Mouse (Mus musculus) liver, embryonic 13.5 days (tissue): ENCODE measurements at regions not wholly inside any gene's neighbourhood (a gene's known extent, or its start where the extent isn't known, plus 50 kb on each side); places are given as distances from the start of the nearest gene placed in this dataset.
A peak's percentile ranks its signal among the peaks of the same experiment; 100 is the strongest.

Source experiments
- ATAC-seq: fragments of 200-750 bp; cut with Nextera tagmentation; 2 replicates; pipeline ENCODE4 v1.8.0; 2017; ENCODE audit warnings: low read depth, mild to moderate bottlenecking, moderate number of reproducible peaks, moderate library complexity
- DNase-seq: peaks from one replicate; pipeline ENCODE4 v3.0.0; 2022
- H3K27ac ChIP-seq: fragments of 300-500 bp; sonication (generic); 2 replicates; pipeline ENCODE4 v1.5.1; 2015; ENCODE audit warnings: moderate library complexity, mild to moderate bottlenecking, inconsistent platforms
- H3K27me3 ChIP-seq: fragments of 300-500 bp; sonication (generic); 2 replicates; pipeline ENCODE4 v1.6.1; 2015; ENCODE audit warnings: mild to moderate bottlenecking, inconsistent platforms
- H3K36me3 ChIP-seq: fragments of 300-500 bp; sonication (generic); 2 replicates; pipeline ENCODE4 v1.6.1; 2015; ENCODE audit warnings: mild to moderate bottlenecking, inconsistent platforms
- H3K4me1 ChIP-seq: fragments of 300-500 bp; sonication (generic); replicated peaks from 2 replicates; pipeline ENCODE4 v1.6.1; 2015; ENCODE audit warnings: inconsistent platforms
- H3K4me2 ChIP-seq: fragments of 300-500 bp; sonication (generic); 2 replicates; pipeline ENCODE4 v1.6.1; 2015; ENCODE audit warnings: inconsistent platforms, mild to moderate bottlenecking, moderate library complexity
- H3K4me3 ChIP-seq: fragments of 300-500 bp; sonication (generic); replicated peaks from 2 replicates; pipeline ENCODE4 v1.5.1; 2015; ENCODE audit warnings: mild to moderate bottlenecking, inconsistent platforms
- H3K9ac ChIP-seq: fragments of 300-500 bp; sonication (generic); 2 replicates; pipeline ENCODE4 v1.6.1; 2015; ENCODE audit warnings: mild to moderate bottlenecking, inconsistent platforms
- H3K9me3 ChIP-seq: fragments of 300-500 bp; sonication (generic); replicated peaks from 2 replicates; pipeline ENCODE4 v1.6.1; 2016; ENCODE audit warnings: inconsistent platforms
- WGBS: fragments of 180-500 bp; shearing (Covaris S2); methylation state at CpG from one replicate; pipeline ENCODE4 v1.1.7; 2015; ENCODE audit not compliant: insufficient replicate concordance; 5-methylcytosine and 5-hydroxymethylcytosine counted together

DNA sequence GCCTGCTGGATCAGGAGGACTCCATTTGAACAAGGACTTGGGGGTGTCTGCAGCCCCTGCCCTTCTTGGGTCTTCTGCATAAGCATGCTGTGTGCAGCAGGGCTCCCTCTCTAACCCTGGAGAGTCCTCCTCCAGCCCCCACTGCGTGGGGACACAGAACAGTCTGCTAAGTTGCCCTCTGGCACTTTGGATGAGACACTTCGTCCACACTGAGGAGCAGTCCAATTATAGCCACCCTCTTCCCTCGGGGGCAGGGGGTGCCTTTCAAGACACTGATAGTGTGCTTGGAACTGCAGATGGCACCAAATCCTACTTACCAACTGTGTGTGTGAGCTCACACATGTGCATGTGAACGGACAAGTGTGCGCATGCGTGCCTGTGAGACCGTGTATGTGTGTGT lies 65.9 kb upstream of the Slc45a1 start:
- H3K27ac ChIP-seq = no peak overlapping the region
- no peak for ATAC-seq

DNA sequence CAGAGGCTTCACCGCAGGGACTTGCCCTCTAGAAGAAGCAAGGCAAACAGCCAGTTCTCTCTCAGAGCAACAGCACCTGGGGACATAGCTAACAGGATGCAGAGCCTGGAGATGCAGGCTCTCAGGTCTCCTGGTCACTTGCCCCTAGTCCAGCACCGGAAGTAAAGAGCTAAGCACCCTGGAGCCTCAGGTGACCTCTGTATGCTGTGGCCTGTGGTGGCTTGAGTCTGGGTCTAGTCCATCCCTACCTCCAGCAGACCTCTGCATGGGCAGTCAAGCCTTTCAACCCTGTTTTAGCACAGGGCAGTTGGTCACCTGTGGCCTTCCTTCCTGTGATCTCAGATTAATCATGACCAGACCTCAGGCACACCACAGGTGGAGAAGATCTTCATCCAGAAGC lies 63.1 kb upstream of the Slc45a1 start:
- DNase-seq (no peak), ATAC-seq (no peak)
- Histone ChIP-seq H3K27ac (no peak overlapping the region), H3K9ac (no peak overlapping the region), H3K4me1 (no peaks in the 10 kb centered on the region; the same call in 1 of the 2 replicates), H3K9me3 (no peaks in the 10 kb centered on the region), H3K4me2 (no peak overlapping the region), H3K4me3 (no peak overlapping the region), H3K27me3 (no peaks in the 10 kb centered on the region), H3K36me3 (no peaks in the 10 kb centered on the region)
- 75% methylated on average over 2 of the region's 2 CpGs for whole genome bisulfite sequencing

More for the DNA sequence above, 65.9 kb upstream of the Slc45a1 start:
- no peaks in the 10 kb centered on the region; the same call in 1 of the 2 replicates for H3K4me1 ChIP-seq
- no peak overlapping the region for H3K4me3 ChIP-seq
- no peak for DNase-seq
- no peak overlapping the region for H3K9ac ChIP-seq
- H3K9me3 ChIP-seq = no peaks in the 10 kb centered on the region
- H3K4me2 ChIP-seq = no peak overlapping the region
- no peaks in the 10 kb centered on the region for H3K36me3 ChIP-seq
- WGBS = 75% methylated on average over 7 of the region's 7 CpGs
- no peaks in the 10 kb centered on the region for H3K27me3 ChIP-seq

DNA sequence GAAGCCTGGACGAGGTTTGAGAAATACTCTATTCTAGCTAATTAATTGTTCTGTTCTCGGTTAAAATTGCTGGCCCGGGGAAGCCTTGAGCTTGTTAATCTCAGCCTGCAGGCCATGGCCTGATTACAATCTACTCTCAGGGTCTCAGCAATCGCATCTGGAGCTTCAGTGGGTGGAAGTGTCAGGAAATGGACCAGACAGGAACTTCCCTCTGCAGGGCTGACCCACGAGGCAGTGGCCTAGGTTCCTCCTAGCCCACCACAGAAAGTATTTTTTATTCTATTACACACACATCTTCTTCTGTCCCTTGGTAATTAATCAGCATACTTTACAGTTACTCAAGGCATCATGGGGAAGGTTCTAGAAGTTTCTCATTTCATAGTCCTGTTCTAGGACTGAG lies 61.3 kb upstream of the Slc45a1 start:
- Histone ChIP-seq H3K4me3 (no peak overlapping the region), H3K27me3 (no peaks in the 10 kb centered on the region), H3K36me3 (no peaks in the 10 kb centered on the region), H3K9ac (no peak overlapping the region), H3K9me3 (no peaks in the 10 kb centered on the region), H3K4me2 (no peak overlapping the region), H3K4me1 (peaks cover 6% of the 10 kb centered on the region; the same call in 1 of the 2 replicates), H3K27ac (no peak overlapping the region)
- ATAC-seq = no peak
- no peak for DNase-seq
- 15% methylated on average over 5 of the region's 5 CpGs for WGBS

DNA sequence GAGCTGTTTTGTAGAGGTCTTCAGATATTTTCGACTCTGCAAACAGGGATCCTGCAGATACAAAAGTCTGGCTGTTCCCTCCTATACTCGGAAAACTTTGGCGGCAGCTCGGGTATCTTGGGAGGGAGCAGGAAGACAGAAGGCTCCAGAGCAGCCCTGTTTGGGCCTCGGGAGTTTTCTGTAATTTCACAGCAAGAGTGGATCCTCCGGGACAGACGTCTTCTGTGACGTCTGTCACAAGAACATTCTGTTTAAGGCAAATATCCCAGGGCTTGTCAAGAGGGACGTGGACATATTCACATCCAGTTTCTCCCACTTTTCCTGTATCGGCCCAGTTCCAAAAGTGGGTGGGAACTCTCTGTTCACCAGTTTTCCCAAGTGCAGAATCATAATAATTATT lies 60.9 kb upstream of the Slc45a1 start:
- no peak overlapping the region for H3K4me2 ChIP-seq
- ATAC-seq (no peak), DNase-seq (no peak)
- no peaks in the 10 kb centered on the region for H3K36me3 ChIP-seq
- no peak overlapping the region; the same call in 1 of the 2 replicates for H3K9ac ChIP-seq
- no peak overlapping the region for H3K4me3 ChIP-seq
- H3K27ac ChIP-seq = no peak overlapping the region
- 60% methylated on average over 10 of the region's 10 CpGs for WGBS
- H3K9me3 ChIP-seq = no peaks in the 10 kb centered on the region
- H3K4me1 ChIP-seq = peaks cover 10% of the 10 kb centered on the region; the same call in 1 of the 2 replicates
- H3K27me3 ChIP-seq = no peaks in the 10 kb centered on the region

DNA sequence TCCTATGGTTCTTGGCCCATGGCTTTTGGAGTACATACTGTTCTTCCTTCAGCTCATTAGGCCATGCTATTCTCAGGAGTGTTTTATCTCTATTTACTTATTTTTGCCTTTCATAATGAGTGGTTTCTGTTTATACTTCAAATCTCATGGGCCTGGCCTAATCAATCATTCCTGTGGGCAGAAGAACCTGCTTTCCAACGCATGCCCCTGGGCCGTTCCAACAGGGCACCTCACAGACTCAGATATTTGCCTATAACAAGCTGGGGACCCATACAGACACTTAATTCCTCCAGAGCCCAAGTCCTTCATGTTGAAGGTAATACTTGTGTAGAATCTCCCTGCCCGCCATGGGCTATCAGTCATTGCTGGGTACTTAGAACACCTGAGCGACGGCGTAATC lies 59.7 kb upstream of the Slc45a1 start:
- Histone ChIP-seq H3K36me3 (no peaks in the 10 kb centered on the region), H3K27ac (no peak overlapping the region), H3K9me3 (no peaks in the 10 kb centered on the region), H3K27me3 (no peaks in the 10 kb centered on the region), H3K9ac (no peak overlapping the region), H3K4me3 (no peak overlapping the region), H3K4me2 (no peak overlapping the region), H3K4me1 (peaks cover 16% of the 10 kb centered on the region)
- ATAC-seq = no peak
- DNase-seq = no peak
- 83% methylated on average over 6 of the region's 6 CpGs for WGBS

DNA sequence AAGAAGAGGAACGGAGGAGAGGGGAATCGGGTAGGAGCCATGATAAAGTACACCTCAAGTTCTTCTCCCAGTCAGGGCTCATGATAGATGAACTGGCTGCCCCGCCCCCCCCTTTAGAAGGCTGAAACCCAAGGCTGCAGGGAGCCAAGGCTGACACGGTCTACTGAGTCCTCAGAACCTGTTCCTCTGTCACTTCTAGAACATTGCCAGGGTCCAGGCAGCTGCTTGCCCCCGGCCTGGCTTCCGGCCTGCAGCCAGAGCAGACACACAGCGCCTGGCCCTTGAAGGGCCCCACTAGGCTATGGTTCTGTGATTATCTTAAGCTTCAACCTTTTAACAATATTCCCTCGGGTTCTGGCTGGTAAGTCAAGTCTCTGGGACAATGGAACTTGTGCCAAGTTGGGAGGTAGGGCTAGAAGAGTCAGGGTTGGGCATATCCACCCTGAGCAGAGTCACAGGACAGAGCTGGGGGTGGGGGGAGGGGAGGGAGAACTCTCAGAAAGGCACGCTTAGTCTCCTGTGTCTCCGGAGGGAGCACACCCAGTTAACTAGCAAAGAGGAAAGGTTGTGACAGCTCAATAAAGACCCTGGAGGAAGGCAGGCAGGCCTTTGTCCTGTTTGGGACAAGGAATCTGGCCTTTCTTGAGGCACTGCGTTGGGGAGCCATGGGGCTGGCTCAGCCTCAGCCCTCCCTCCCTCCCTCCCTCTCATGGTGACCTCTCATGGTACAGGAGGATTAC lies 57.6 kb upstream of the Slc45a1 start:
- H3K27me3 ChIP-seq = no peaks in the 10 kb centered on the region
- no peak overlapping the region for H3K4me2 ChIP-seq
- 50% methylated on average over 11 of the region's 11 CpGs for WGBS
- DNase-seq (no peak), ATAC-seq (no peak)
- H3K27ac ChIP-seq = no peak overlapping the region
- no peaks in the 10 kb centered on the region for H3K9me3 ChIP-seq
- no peaks in the 10 kb centered on the region for H3K36me3 ChIP-seq
- no peak overlapping the region for H3K4me3 ChIP-seq
- no peak overlapping the region for H3K9ac ChIP-seq
- peaks cover 24% of the 10 kb centered on the region for H3K4me1 ChIP-seq

DNA sequence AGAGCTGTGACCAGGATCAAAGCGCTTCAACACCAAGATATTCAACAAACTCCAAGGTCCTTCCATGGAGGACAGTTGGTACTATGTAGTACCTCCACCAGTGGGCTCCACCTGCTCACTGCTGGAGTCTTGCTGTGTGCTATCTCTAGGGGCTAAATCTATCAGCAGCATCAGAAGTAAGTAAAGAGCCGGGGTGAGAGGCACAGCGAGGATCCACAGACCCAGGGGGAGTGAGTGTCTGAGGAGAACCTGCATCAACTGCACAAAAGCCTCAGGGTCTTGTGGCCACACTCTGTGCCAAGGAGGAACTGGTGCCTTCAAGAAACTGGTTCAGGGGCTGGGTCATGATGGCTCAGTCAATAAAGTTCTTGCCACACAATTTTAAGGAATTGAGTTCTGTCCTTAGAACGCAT lies 56.6 kb upstream of the Slc45a1 start:
- Histone ChIP-seq H3K4me3 (no peak overlapping the region), H3K9me3 (no peaks in the 10 kb centered on the region), H3K4me1 (peaks cover 24% of the 10 kb centered on the region), H3K27me3 (no peaks in the 10 kb centered on the region), H3K36me3 (no peaks in the 10 kb centered on the region), H3K27ac (no peak overlapping the region), H3K4me2 (no peak overlapping the region), H3K9ac (no peak overlapping the region)
- no peak for DNase-seq
- 0 out of 2 replicates have a peak, but pooled peaks have one; percentile 13 for ATAC-seq
- WGBS = 52% methylated on average over 4 of the region's 4 CpGs

DNA sequence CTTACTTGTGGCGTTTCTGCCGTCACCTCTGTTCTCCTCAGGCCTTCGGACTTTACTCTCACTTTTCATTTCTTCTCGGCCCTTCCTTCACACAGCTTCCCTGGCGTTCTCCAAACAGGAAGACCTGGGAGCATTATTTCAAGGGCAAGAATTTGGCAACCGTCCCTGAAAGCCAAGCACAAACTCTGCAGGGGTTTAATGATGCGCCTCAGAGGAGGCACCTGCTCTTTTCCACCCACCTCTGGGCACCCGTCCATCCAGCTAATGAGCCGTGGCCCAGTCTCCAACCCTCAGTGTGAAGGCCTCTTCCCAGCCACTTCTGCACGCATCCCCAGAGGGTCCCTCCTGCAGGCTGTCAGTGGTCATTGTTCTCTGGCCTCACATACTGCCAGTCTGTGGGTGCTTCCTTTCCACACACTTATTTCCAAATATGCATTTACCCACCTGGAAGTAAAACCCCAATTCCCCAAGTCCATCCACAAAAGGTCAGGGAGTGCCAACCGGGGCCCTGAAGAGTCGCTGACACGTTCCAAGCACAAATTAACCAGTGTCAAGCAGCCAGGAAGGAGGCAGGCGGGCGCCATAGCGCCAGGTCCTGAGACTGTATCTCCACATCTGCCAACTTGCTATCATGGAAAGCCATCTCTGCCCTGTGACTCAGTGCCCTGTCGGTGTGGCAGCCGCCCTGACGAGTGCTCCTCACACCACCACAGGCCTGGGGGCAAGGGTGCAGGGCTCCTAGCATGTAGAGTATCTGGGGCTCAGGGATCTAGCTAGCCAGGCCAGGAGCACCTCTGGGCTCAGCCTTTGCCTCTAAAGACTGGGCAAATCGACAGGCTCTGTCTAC lies 56.0 kb upstream of the Slc45a1 start:
- no peak for ATAC-seq
- Histone ChIP-seq H3K27ac (no peak overlapping the region), H3K4me2 (no peak overlapping the region), H3K4me3 (no peak overlapping the region), H3K27me3 (no peaks in the 10 kb centered on the region), H3K36me3 (no peaks in the 10 kb centered on the region), H3K9me3 (no peaks in the 10 kb centered on the region), H3K9ac (no peak overlapping the region), H3K4me1 (peaks cover 24% of the 10 kb centered on the region)
- DNase-seq = no peak
- WGBS = 58% methylated on average over 20 of the region's 20 CpGs

DNA sequence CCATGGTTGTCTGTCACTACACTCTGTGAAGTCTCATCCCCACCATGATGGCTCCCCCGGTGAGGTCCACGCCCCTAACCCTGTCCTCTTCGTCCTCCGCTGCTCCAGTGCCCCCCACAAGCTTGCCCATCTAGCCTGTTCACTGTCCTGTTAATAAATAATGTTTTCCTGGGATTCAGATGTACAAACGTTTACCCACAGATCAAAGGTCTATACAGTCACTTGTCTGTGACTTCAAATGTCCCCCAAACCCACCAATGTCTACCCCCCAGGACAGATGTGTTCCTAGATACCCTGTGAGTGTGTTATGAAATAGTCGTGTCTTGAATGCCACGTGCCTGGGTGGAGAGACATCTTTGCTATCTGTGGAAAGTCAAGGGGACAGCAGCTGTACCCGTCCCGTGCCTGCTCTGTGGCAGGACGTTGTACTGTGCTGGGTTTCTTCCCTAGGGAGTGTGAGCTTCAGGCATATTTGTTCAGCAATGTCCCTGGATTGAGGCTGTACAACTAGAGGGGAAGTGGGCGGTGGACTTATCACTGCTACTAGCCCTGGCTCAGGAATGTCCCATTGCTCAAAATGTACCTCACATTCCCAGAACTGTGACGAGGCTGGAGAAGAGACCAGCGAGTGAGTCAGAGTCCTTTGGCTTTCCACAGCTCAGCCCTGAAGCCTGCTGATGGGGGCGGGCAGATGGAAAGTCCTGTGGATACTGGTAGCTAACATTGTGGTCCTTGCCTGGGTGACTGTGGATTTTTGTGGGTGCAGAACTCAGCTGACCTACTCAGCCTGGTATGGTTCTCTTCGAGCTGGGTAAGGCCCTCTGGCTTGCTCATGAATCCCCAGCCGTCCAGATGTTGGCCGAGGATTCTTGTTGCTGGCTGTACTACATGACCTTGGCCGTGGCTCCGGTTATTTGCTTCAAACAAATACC lies 55.1 kb upstream of the Slc45a1 start:
- DNase-seq (no peak), ATAC-seq (peak; percentile 57)
- WGBS = 47% methylated on average over 19 of the region's 19 CpGs
- no peaks in the 10 kb centered on the region for H3K9me3 ChIP-seq
- H3K4me2 ChIP-seq = no peak overlapping the region
- no peaks in the 10 kb centered on the region for H3K27me3 ChIP-seq
- no peaks in the 10 kb centered on the region for H3K36me3 ChIP-seq
- H3K27ac ChIP-seq = peak overlapping the region; percentile 61
- peaks cover 24% of the 10 kb centered on the region for H3K4me1 ChIP-seq
- no peak overlapping the region for H3K9ac ChIP-seq
- no peak overlapping the region for H3K4me3 ChIP-seq

DNA sequence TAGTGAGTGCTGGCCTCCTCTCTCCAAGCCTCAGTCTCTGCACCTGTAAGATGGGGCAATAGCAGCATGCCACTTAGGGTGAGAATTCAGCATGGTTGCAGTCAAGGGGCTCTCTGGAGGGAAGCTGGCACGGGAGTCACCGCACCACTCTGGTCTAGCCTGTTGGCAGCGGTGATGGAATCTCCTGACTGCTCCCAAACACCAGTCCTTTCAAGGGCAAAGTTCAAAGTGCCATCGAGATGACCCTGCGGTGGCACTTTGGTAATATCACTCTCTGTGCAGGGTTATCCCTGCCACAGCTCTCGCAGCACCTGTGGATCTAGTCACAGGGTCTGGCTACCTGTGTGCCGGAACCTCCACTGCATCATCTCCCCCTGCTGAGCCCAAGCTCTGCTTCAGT lies 54.3 kb upstream of the Slc45a1 start:
- Histone ChIP-seq H3K36me3 (no peaks in the 10 kb centered on the region), H3K27me3 (no peaks in the 10 kb centered on the region), H3K4me2 (no peak overlapping the region), H3K4me3 (no peak overlapping the region), H3K9ac (no peak overlapping the region), H3K9me3 (no peaks in the 10 kb centered on the region), H3K4me1 (peaks cover 24% of the 10 kb centered on the region), H3K27ac (peak overlapping the region; percentile 61; the same call in 1 of the 2 replicates)
- WGBS = 81% methylated on average over 7 of the region's 7 CpGs
- DNase-seq = no peak
- ATAC-seq = 0 out of 2 replicates have a peak, but pooled peaks have one; percentile 7

DNA sequence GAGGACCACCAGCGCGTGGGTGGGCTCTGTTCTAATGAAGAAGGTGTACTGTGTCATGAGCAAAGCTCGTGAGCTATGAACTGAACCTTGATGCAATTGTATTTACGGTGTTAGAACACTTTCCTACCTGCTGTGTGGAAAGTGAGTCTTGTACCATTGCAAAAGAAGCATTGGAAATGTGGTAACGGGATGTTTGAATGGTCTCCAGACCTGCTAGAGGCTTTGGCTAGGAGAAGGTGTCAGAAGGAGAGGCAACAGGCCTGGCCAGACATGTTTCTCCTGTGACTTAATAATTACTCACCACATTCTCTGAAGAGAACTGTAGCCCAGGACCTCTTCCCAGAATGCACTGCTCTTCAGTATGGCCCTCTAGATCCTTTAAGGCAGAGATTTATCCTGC lies 51.3 kb upstream of the Slc45a1 start:
- no peak overlapping the region for H3K4me2 ChIP-seq
- DNase-seq (no peak), ATAC-seq (no peak)
- H3K27me3 ChIP-seq = no peaks in the 10 kb centered on the region
- no peak overlapping the region for H3K27ac ChIP-seq
- 63% methylated on average over 5 of the region's 5 CpGs for WGBS
- peaks cover 18% of the 10 kb centered on the region for H3K4me1 ChIP-seq
- H3K36me3 ChIP-seq = no peaks in the 10 kb centered on the region
- H3K4me3 ChIP-seq = no peak overlapping the region
- H3K9me3 ChIP-seq = no peaks in the 10 kb centered on the region
- H3K9ac ChIP-seq = no peak overlapping the region
